Mouse (Mus musculus): ENCODE measurements around the gene Naa38.

- TF ChIP-seq POLR2A (IDR thresholded peaks at IDR 0.05; ENCODE audit: borderline replicate concordance, extremely low read depth, insufficient read depth, insufficient read length, poor library complexity, severe bottlenecking): no peak
- TF ChIP-seq CTCF (IDR thresholded peaks at IDR 0.05; ENCODE audit: borderline replicate concordance, extremely low read depth, insufficient read depth, insufficient read length): no peak
These were observed 35.3 kb downstream of the Naa38 start for GRCm38 (mm10) chr11:69430631-69431030.
